Mouse (Mus musculus) brain, adult 10 weeks (tissue): ENCODE results near the gene Slx4. TPM values are rescaled to one million over a fixed set of nuclear protein-coding genes. Genes with fewer than 3 reads are reported as not detected.

Experiments
- polyA plus RNA-seq: library from polyadenylated mRNA; stranded (reverse); fragments of 350-450 nt; fragmentation: Illumina TruSeq; extraction: RNeasy Lipid Tissue Mini Kit (QIAGEN cat#74804); gene quantifications from one replicate; pipeline ENCODE4 v1.2.3, GENCODE M21; 2015; ENCODE audit warnings: low read depth, low replicate concordance

Slx4 gene
- polyA plus RNA-seq, result 23.4 TPM

GRCm38 (mm10) chr16:4003489-4004398 lies at the start of gene Slx4:
TSS of gene Slx4 (minus strand) at chr16:4003770.

GRCm38 (mm10) chr16:4036807-4037206 lies 33.2 kb upstream of the Slx4 start, which contains the start of gene Dnase1:
TSS of gene Dnase1 (plus strand) at chr16:4036942.

GRCm38 (mm10) chr16:3976251-3976671 lies 27.3 kb downstream of the Slx4 start, which contains the start of gene Nlrc3:
TSS of gene Nlrc3 (minus strand) at chr16:3976632.

Other genes with a start within 250 kb of the Slx4 start
- not detected for gene Olfr15, start 172.9 kb downstream of the Slx4 start, polyA plus RNA-seq
- gene Zfp174, start 156.5 kb downstream of the Slx4 start, polyA plus RNA-seq, result 3.3 TPM
- 105 TPM for gene Naa60, start 131.4 kb downstream of the Slx4 start, polyA plus RNA-seq
- 16.5 TPM for gene Zfp597, start 119.2 kb downstream of the Slx4 start, polyA plus RNA-seq
- 0.58 TPM for gene Gm20695, start 119.1 kb downstream of the Slx4 start, polyA plus RNA-seq
- 10.2 TPM for gene 1700037C18Rik, start 95.1 kb downstream of the Slx4 start, polyA plus RNA-seq
- gene Cluap1, start 95.0 kb downstream of the Slx4 start, polyA plus RNA-seq, result 35.0 TPM
- 0.82 TPM for gene Nlrc3, start 27.1 kb downstream of the Slx4 start, polyA plus RNA-seq
- not detected for gene Dnase1, start 33.2 kb upstream of the Slx4 start, polyA plus RNA-seq
- 71.9 TPM for gene Trap1, start 74.1 kb upstream of the Slx4 start, polyA plus RNA-seq
- 13.9 TPM for gene Crebbp, start 210.2 kb upstream of the Slx4 start, polyA plus RNA-seq